Mouse (Mus musculus) monocyte, adult 5-6 weeks (primary cell): Measurements from ENCODE around the gene Icos. TPM values are rescaled to one million over a fixed set of nuclear protein-coding genes. Genes with fewer than 3 reads are reported as not detected.

ENCODE experiments used
- ATAC-seq: fragments of 153-309, 156-312 bp; replicated peaks from 2 replicates; pipeline ENCODE4 v1.8.0; 2017; ENCODE audit warnings: mild to moderate bottlenecking; ENCODE audit not compliant: low TSS enrichment, insufficient number of reproducible peaks, severe bottlenecking, poor library complexity, low FRiP score
- total RNA-seq: library from RNA; stranded (forward); fragments of 200-1000, 200-491, 200-594 nt; gene quantifications from 3 replicates; pipeline ENCODE4 v1.2.3, GENCODE M21; 2017

Gene Icos
- total RNA-seq, 1 experiment from 2014 or later, result 2.7 TPM

- ATAC-seq, result no peak
Measured at GRCm38 (mm10) chr1:61016578-61017118, 38.9 kb downstream of the Icos start.

- no peak for ATAC-seq
Measured at GRCm38 (mm10) chr1:61026712-61027111, 49.0 kb downstream of the Icos start.

- no peak for ATAC-seq
Measured at GRCm38 (mm10) chr1:61027519-61027918, 49.8 kb downstream of the Icos start.

- ATAC-seq, result no peak
Measured at GRCm38 (mm10) chr1:61029919-61030318, 52.2 kb downstream of the Icos start.

GRCm38 (mm10) chr1:61030532-61030931 is 52.8 kb downstream of the Icos start:
- no peak for ATAC-seq

GRCm38 (mm10) chr1:61035270-61035669 is 57.5 kb downstream of the Icos start:
- no peak for ATAC-seq

- no peak for ATAC-seq
Measured at GRCm38 (mm10) chr1:61038223-61038622, 60.5 kb downstream of the Icos start.

GRCm38 (mm10) chr1:61039310-61039709 is 61.6 kb downstream of the Icos start:
- ATAC-seq, result no peak

- ATAC-seq, result no peak
Measured at GRCm38 (mm10) chr1:61040401-61040800, 62.7 kb downstream of the Icos start.

- no peak for ATAC-seq
Measured at GRCm38 (mm10) chr1:61042842-61043241, 65.1 kb downstream of the Icos start.

GRCm38 (mm10) chr1:61046055-61046705 is 68.5 kb downstream of the Icos start:
- ATAC-seq, result no peak

- no peak for ATAC-seq
Measured at GRCm38 (mm10) chr1:61047336-61047735, 69.6 kb downstream of the Icos start.

Other genes starting within 250 kb of the Icos start
- gene Ctla4, start 90.9 kb upstream of the Icos start, total RNA-seq, result 10.5 to 25.9 TPM (median 12.5 TPM) in 3 replicates